Mouse (Mus musculus) spleen, postnatal 10 days (tissue): ENCODE measurements around the gene Cst9.
A peak's percentile ranks its signal among the peaks of the same experiment; 100 is the strongest.

Experiments used
- DNase-seq, 2 experiments: peaks; one replicate each; pipeline ENCODE4 v3.0.0; 2021 to 2022; ENCODE audit warnings: low spot score in 2 of 2

The Cst9 gene

DNA sequence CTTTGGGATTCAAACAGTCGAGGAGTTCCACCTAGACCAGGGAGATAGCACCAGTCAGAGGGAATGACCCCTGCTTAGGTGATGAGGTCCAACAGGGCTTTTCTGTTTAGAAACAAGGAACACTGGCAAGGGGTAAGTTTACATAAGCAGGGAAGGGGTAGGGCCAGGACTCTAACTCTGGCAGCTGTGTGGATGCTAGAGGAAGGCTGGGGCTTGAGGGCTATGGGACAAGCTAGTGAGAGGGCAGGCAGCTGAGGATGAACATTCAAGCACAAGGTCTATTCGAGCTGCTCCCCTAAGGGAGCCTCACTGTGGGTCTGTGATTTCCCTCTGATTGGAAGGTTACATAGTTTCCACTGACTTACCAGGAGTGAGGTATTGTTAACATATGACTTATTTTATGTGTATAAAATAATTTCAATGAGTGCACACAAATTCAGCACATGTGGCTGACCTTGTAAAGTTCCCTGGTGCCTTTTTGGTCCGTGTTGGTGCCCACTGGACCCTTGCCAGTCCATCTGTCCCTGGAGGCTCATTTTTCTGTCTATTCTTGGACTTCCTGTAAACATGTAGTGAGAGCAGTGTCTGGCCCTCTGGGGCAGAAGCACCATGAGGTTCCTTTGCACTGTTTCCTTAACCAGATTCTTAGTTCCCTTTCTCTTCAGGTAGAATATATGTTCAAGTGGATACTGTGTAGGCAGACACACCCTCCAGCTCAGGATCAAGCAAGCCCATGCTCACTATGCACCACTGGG is 42.2 kb downstream of the Cst9 start:
- peak in 1 of 2 experiments; percentile 22 for DNase-seq

DNA sequence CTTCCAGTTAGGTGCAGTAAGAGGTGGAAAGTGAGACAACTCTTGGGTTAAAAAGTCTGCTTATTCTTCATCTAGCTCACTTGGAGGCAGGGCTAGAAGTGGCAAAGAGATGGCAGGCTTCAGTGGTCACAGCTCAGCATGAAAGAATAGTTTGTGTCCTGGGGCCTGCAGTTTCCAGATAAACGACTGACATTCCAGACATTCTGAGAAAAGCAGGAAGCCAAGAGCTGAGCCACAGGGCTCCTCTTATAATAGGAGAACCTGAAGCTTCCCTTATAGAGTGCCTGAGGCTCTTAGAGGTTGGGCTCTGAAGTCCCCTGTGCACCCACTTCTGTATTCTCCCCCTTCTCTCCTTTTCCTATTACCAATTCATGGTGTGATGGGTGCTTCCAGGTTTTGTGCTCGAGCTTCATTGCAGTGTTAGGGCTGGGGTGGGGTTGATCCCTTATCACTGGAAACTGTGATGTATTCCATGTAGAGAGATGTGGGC is 43.7 kb downstream of the Cst9 start:
- DNase-seq: no peak

DNA sequence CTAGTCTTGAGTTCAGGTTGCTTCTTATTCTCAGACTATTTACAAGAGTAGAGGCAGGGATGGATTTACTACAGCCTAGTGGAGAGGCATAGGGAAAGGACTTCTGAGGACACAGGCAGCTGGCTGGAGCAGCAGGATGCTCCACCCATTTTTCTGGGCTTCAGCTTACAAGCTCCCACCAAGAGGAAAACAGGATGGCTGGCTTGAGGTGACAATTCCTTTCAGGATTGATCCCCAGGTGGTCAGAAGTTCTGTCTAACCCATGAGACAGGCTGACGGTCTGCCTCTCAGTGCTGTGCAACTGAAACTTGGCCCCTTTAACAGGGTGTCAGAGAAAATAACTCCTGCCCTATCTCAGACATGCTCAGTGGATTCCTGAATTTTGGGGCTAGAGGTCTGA is 44.3 kb downstream of the Cst9 start:
- no peak for DNase-seq

DNA sequence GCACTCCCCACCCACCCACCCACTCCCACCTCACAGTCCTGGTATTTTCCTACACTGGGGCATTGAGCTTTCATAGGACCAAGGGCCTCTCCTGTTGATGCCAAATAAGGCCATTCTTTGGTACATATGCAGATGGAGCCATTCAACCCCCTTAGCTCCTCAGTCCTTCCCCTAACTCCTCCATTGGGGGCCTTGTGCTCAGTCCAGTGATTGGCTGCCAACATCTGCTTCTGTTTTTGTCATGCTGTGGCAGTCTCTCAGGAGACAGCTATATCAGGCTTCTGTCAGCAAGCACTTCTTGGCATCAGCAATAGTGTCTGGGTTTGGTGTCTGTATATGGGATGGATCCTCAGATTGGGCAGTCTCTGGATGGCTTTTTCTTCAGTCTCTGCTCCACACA is 49.8 kb downstream of the Cst9 start:
- DNase-seq: no peak
